ENCODE assay signal across 22 mouse cellular contexts in genomic region chr5:92313776-92314175, GRCm38 (mm10). TPM values are rescaled to one million over a fixed set of nuclear protein-coding genes. Genes with fewer than 3 reads are reported as not detected.
"Had no signal": no experiment of that assay in that cellular context is flagged by ENCODE, and none has a peak within 500 bp of the region (broad histone marks: within the 10 kb centered on the region; RNA-seq: fewer than 3 reads in every experiment).

No protein-coding gene starts in this region.

- H3K9me3 ChIP-seq: midbrain, embryonic 10.5 days; midbrain, embryonic 12.5 days; neural tube, embryonic 13.5 days; stomach, embryonic 15.5 days had no signal

- H3K27ac ChIP-seq: midbrain, embryonic 10.5 days; midbrain, embryonic 12.5 days; neural tube, embryonic 13.5 days; stomach, embryonic 15.5 days; stomach, postnatal 0 days had no signal

- H3K4me2 ChIP-seq: lung, embryonic 14.5 days; midbrain, embryonic 12.5 days; neural tube, embryonic 13.5 days; stomach, embryonic 15.5 days had no signal

- H3K27me3 ChIP-seq: midbrain, embryonic 12.5 days; neural tube, embryonic 13.5 days; stomach, embryonic 15.5 days had no signal

- H3K9ac ChIP-seq: lung, embryonic 14.5 days; midbrain, embryonic 12.5 days; neural tube, embryonic 13.5 days; stomach, embryonic 15.5 days had no signal

- ATAC-seq: midbrain, embryonic 16.5 days had no signal

- H3K36me3 ChIP-seq: midbrain, embryonic 10.5 days; midbrain, embryonic 12.5 days; neural tube, embryonic 13.5 days; stomach, embryonic 15.5 days had no signal

- DNase-seq: lung, adult 18-20 months; lung, embryonic 14.5 days; lung, postnatal 10 days; lung, postnatal 4 days; midbrain, embryonic 14.5 days; right cerebral cortex, postnatal 14 days; thymus, adult 2 months; thymus, postnatal 25 days; thymus, postnatal 4 days had no signal

- H3K4me3 ChIP-seq: midbrain, embryonic 10.5 days; midbrain, embryonic 12.5 days; myocyte; neural tube, embryonic 13.5 days; stomach, embryonic 15.5 days had no signal

RNA-seq across cellular contexts. Expression of gene Cxcl9, which starts 14.1 kb away (rescaled TPM):
- total RNA-seq: megakaryocyte-erythroid progenitor cell, adult 5-6 weeks had no signal
- polyA plus RNA-seq: lung, embryonic 14.5 days; lung, embryonic 16.5 days; midbrain, embryonic 10.5 days; midbrain, embryonic 12.5 days; midbrain, embryonic 14.5 days; midbrain, embryonic 16.5 days; neural tube, embryonic 11.5 days; neural tube, embryonic 13.5 days; stomach, embryonic 15.5 days had no signal

RNA-seq across cellular contexts. Expression of gene Art3, which starts 17.9 kb away (rescaled TPM):
- total RNA-seq: megakaryocyte, adult 5-6 weeks; megakaryocyte-erythroid progenitor cell, adult 5-6 weeks; neutrophil, adult 5-6 weeks had no signal

RNA-seq across cellular contexts. Expression of gene Cxcl10, which starts 34.9 kb away (rescaled TPM):
- polyA plus RNA-seq: lung, embryonic 14.5 days; midbrain, embryonic 12.5 days; neural tube, embryonic 11.5 days; testis, adult 2 months had no signal
